Mouse (Mus musculus) kidney, postnatal 4 days (tissue): Measurements from ENCODE around the gene Id3.

ENCODE experiments used
- DNase-seq, 2 experiments: peaks; one replicate each; pipeline ENCODE4 v3.0.0; 2021; ENCODE audit warnings: mixed read lengths in 2 of 2

The Id3 gene

GRCm38 (mm10) chr4:136179456-136179855, 36.2 kb downstream of the Id3 start:
- no peak for DNase-seq

- peak; percentile 95 for DNase-seq
These were observed 36.7 kb downstream of the Id3 start for GRCm38 (mm10) chr4:136179998-136180397.

GRCm38 (mm10) chr4:136180408-136181330, 37.4 kb downstream of the Id3 start:
- DNase-seq = peak; percentile 84 to 92

DNA sequence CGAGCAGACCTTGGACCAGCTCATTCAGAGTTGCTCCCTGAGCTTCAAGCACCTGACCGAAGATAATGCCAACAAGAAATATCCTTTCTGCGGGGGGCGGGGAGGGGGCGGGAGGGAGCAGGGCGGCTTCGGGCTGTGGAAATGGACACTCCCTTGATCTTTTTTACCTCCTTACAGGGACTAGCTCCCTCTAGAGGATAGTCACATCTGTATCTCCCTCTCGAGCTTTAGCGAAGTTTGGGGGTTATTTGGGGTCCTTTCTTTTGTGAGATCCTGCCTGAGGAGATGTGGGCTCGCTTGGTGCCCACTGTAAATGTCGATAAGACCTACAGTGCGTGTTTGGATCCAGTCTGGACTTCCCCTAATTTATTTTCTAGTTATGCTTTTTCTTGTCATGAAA, 38.1 kb downstream of the Id3 start:
- DNase-seq = no peak

DNA sequence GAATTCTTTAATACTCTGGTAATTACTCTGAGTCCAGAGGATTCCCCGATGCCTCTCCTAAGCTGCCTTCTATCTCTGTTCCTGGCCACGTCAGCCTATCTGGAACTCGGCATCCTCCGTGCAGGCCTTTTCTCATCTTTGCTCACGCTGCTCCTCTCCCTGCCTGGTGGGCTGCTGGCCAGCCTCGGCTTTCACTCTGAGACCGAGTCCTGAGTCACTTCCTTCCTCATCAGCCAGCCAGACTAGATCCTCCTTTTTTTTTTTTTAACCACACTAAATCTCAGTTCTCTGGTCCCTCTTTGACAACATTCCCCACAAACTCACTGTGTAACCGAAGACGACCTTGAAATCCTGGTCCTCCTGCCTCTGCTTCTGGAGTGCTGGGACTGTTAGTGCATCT, 42.1 kb downstream of the Id3 start:
- peak; percentile 62 to 75 for DNase-seq

- DNase-seq = no peak
These were observed 43.0 kb downstream of the Id3 start for GRCm38 (mm10) chr4:136186315-136186714.

DNA sequence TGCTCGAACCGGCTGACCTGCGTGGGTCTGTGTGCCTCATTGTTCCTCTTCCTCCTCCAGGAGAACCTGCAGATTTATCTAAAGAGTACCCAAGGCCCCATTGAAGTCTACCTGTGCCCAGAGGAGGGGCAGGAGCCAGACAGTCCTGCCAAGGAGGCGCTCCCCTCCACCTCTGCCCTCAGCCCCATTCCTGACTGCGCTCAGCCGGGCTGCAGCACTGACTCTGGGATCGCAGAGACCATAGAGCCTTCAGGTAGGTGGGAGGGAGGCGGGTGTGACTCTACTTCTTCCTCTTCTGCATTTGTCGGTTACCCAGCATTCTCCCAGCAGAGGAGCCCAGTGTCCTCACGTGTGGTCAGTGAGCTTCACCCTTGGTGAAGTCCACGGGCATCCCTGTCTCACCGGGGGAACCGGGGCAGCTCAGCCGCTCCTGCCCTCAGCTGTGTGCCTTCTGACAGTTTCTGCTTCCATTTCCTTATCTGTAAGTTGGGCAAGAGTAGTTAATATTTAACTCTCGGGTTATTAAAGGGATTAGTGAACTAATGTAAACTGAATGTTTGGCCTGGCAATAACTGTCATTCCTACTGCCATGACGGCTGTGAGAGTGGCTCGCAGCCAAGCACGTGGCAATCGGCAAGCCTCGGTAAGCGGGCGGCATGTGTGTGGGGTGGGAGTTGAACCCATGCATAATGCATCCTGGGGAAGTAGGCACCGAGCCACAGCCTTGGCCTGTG, 43.6 kb downstream of the Id3 start:
- DNase-seq = peak; percentile 59 to 76

DNA sequence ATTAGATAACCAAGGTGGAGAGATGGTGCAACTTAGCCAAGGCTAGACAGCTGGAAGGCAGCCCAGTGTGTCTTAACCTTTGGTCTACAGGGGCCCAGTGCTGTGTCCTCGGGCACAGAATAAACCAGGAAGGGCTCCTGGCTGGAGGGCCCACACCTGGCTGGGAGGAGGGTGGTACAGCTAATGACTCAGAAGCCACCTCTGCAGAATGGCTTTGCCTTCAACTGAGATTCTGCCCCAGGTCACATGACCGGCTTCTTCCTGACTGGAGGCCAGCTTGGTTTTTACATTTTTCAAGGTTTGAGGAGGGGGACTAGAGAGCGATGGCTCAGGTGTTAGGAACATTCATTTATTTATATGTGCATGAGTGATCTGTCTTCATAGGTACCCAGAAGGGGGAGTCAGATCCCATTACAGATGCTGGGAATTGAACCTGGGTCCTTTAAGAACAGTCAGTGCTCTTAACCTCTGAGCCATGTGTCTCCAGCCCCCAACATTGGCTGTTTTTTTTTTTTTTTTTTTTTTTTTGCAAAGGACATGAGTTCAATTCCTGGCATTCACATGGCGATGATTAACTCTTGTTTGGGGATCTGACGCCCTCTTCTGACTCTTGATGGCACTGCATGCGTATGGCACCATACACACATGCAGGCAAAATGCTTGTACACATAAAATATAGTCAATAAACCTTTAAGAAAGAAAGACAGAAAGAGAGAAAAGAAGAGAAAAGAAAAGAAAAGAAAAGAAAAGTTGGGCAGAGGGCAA, 45.9 kb downstream of the Id3 start:
- no peak for DNase-seq

- DNase-seq = no peak
These were observed 46.6 kb downstream of the Id3 start for GRCm38 (mm10) chr4:136189912-136190311.

- DNase-seq = no peak
These were observed 50.3 kb downstream of the Id3 start for GRCm38 (mm10) chr4:136193571-136193970.

GRCm38 (mm10) chr4:136195029-136195428, 51.7 kb downstream of the Id3 start:
- DNase-seq = no peak
